Mouse (Mus musculus) liver, embryonic 14.5 days (tissue): ENCODE data around the gene Chd9. TPM values are rescaled to one million over a fixed set of nuclear protein-coding genes. Genes with fewer than 3 reads are reported as not detected.

Source experiments
- ATAC-seq: fragments of 200-750 bp; cut with Nextera tagmentation; 2 replicates; pipeline ENCODE4 v1.8.0; 2017; ENCODE audit warnings: moderate number of reproducible peaks, mild to moderate bottlenecking, moderate library complexity; ENCODE audit not compliant: insufficient read depth
- DNase-seq, 3 experiments: peaks; one replicate each; pipeline ENCODE4 v3.0.0-alpha.2; 2012 to 2013; ENCODE audit warnings: low read depth in 3 of 3, low spot score in 3 of 3
- H3K27ac ChIP-seq: fragments of 300-500 bp; sonication (generic); 2 replicates; pipeline ENCODE4 v1.5.1; 2014; ENCODE audit warnings: moderate library complexity, mild to moderate bottlenecking, control low read depth, inconsistent platforms
- H3K27me3 ChIP-seq: fragments of 300-500 bp; sonication (generic); 2 replicates; pipeline ENCODE4 v1.6.1; 2014; ENCODE audit warnings: mild to moderate bottlenecking, low read length, moderate library complexity; ENCODE audit not compliant: control insufficient read depth, insufficient read depth
- H3K36me3 ChIP-seq: fragments of 300-500 bp; sonication (generic); replicated peaks from 2 replicates; pipeline ENCODE4 v1.6.1; 2014; ENCODE audit warnings: low read depth; ENCODE audit not compliant: control insufficient read depth, insufficient read depth
- H3K4me1 ChIP-seq, 2 experiments: fragments of 200-500 bp in 1 of 2; fragments of 300-500 bp in 1 of 2; sonication (generic) in 1 of 2; replicated peaks; 2 replicates each; pipeline ENCODE4 v1.6.1; 2012 to 2014; ENCODE audit warnings: antibody characterized with exemption in 1 of 2, inconsistent platforms in 1 of 2, low read length in 1 of 2; ENCODE audit not compliant: control insufficient read depth in 2 of 2, insufficient read depth in 2 of 2
- H3K4me2 ChIP-seq: fragments of 300-500 bp; sonication (generic); 2 replicates; pipeline ENCODE4 v1.6.1; 2014; ENCODE audit warnings: low read depth, mild to moderate bottlenecking, control low read depth, moderate library complexity
- H3K4me3 ChIP-seq, 2 experiments: fragments of 200-500 bp in 1 of 2; fragments of 300-500 bp in 1 of 2; sonication (generic) in 1 of 2; 2 replicates each; pipeline ENCODE4 v1.5.1; 2012 to 2014; ENCODE audit warnings: low read depth in 2 of 2, low read length in 2 of 2, mild to moderate bottlenecking in 2 of 2, control low read depth in 1 of 2, inconsistent platforms in 1 of 2, moderate library complexity in 1 of 2; ENCODE audit not compliant: insufficient read depth in 1 of 2
- H3K9ac ChIP-seq: fragments of 300-500 bp; sonication (generic); replicated peaks from 2 replicates; pipeline ENCODE4 v1.6.1; 2014; ENCODE audit warnings: mild to moderate bottlenecking, control low read depth, moderate library complexity
- H3K9me3 ChIP-seq: fragments of 300-500 bp; sonication (generic); 2 replicates; pipeline ENCODE4 v1.6.1; 2016; ENCODE audit warnings: low read length, mixed read lengths; ENCODE audit not compliant: control insufficient read depth
- CTCF ChIP-seq: IDR thresholded peaks from 2 replicates; pipeline ENCODE4 v1.5.1; 2016; ENCODE audit warnings: antibody characterized with exemption, low read depth, control low read depth
- EP300 ChIP-seq: IDR thresholded peaks from 2 replicates; pipeline ENCODE4 v1.6.1; 2016; ENCODE audit warnings: antibody characterized with exemption, low read depth
- WGBS: fragments of 180-500 bp; shearing (Covaris S2); extraction: QIAGEN DNeasy Blood & Tissue Kit; methylation state at CpG from one replicate; pipeline ENCODE4 v1.1.7; 2014; ENCODE audit not compliant: insufficient replicate concordance; 5-methylcytosine and 5-hydroxymethylcytosine counted together
- microRNA-seq: library from miRNA; unstranded; fragments of <30 nt; microRNA quantifications from one replicate; pipeline ENCODE4, GENCODE M21; 2016
- polyA plus RNA-seq, 2 experiments: library from polyadenylated mRNA; depleted of rRNA in 1 of 2; stranded (reverse) in 1 of 2; unstranded in 1 of 2; fragments of >200 nt; fragmentation: Nextera tagmentation in 1 of 2; extraction: Ambion mirVana in 1 of 2; gene quantifications; 2 replicates each; pipeline versions ENCODE4 v1.2.1 to v1.2.3; 2012 to 2014

The Chd9 gene
- polyA plus RNA-seq, 2 experiments, result 6.4 to 12.2 TPM

GRCm38 (mm10) chr8:91098106-91098505, 270.0 kb downstream of the Chd9 start:
- peaks cover 14% of the 10 kb centered on the region for H3K36me3 ChIP-seq
- ATAC-seq (no peak), DNase-seq (no peak)
- H3K9ac ChIP-seq, result no peak overlapping the region
- no peak for TF ChIP-seq CTCF
- no peak for TF ChIP-seq EP300
- H3K27ac ChIP-seq, result no peak overlapping the region
- no peak overlapping the region for H3K4me2 ChIP-seq
- no peaks in the 10 kb centered on the region for H3K9me3 ChIP-seq
- H3K4me3 ChIP-seq, result no peak overlapping the region
- H3K4me1 ChIP-seq, result no peaks in the 10 kb centered on the region
- no peaks in the 10 kb centered on the region for H3K27me3 ChIP-seq
- 78% methylated on average over 6 of the region's 6 CpGs for WGBS

Small RNA genes within 50 kb of the gene (microRNA-seq; reads per million reads assigned to microRNA genes)
- gene Gm44382, result not detected

Other genes starting within 250 kb of the Chd9 start
- gene Gm19935, start 11.0 kb upstream of the Chd9 start, polyA plus RNA-seq (2012; rRNA removed), result not detected in 2 replicates
- not detected in 2 replicates for gene Gm19935, start 11.0 kb upstream of the Chd9 start, polyA plus RNA-seq (2014; fragmentation: Nextera tagmentation; extraction: Ambion mirVana)
- 4.2 and 4.9 TPM in 2 replicates for gene Rbl2, start 241.7 kb downstream of the Chd9 start, polyA plus RNA-seq (2012; rRNA removed)
- 4.5 and 5.9 TPM in 2 replicates for gene Rbl2, start 241.7 kb downstream of the Chd9 start, polyA plus RNA-seq (2014; fragmentation: Nextera tagmentation; extraction: Ambion mirVana)